Mouse (Mus musculus): Measurements from ENCODE around the gene Scyl1. TPM values are rescaled to one million over a fixed set of nuclear protein-coding genes. Genes with fewer than 3 reads are reported as not detected.

Scyl1 gene
- polyA plus RNA-seq, 1 experiment: 96.3 TPM

- no peak for TF ChIP-seq GATA1 (IDR thresholded peaks at IDR 0.05; ENCODE audit: low read length)
These were observed 47.2 kb downstream of the Scyl1 start for GRCm38 (mm10) chr19:5723934-5724548.

GRCm38 (mm10) chr19:5722848-5723425 lies 48.3 kb downstream of the Scyl1 start:
- TF ChIP-seq GATA1 (IDR thresholded peaks at IDR 0.05; ENCODE audit: low read length): no peak

- TF ChIP-seq GATA1 (IDR thresholded peaks at IDR 0.05; ENCODE audit: low read length): no peak
These were observed 50.0 kb downstream of the Scyl1 start for GRCm38 (mm10) chr19:5721233-5721632.

GRCm38 (mm10) chr19:5716955-5717354 lies 54.3 kb downstream of the Scyl1 start:
- TF ChIP-seq GATA1 (IDR thresholded peaks at IDR 0.05; ENCODE audit: low read length): no peak

GRCm38 (mm10) chr19:5715793-5716688 lies 55.2 kb downstream of the Scyl1 start:
- no peak for TF ChIP-seq GATA1 (IDR thresholded peaks at IDR 0.05; ENCODE audit: low read length)

GRCm38 (mm10) chr19:5713730-5714129 lies 57.5 kb downstream of the Scyl1 start:
- no peak for TF ChIP-seq GATA1 (IDR thresholded peaks at IDR 0.05; ENCODE audit: low read length)

GRCm38 (mm10) chr19:5713255-5713654 lies 58.0 kb downstream of the Scyl1 start:
- no peak for TF ChIP-seq GATA1 (IDR thresholded peaks at IDR 0.05; ENCODE audit: low read length)

- TF ChIP-seq GATA1 (IDR thresholded peaks at IDR 0.05; ENCODE audit: low read length): no peak
These were observed 59.2 kb downstream of the Scyl1 start for GRCm38 (mm10) chr19:5711907-5712460.

- TF ChIP-seq GATA1 (IDR thresholded peaks at IDR 0.05; ENCODE audit: low read length): no peak
These were observed 60.0 kb downstream of the Scyl1 start for GRCm38 (mm10) chr19:5711218-5711617.

GRCm38 (mm10) chr19:5710581-5710980 lies 60.6 kb downstream of the Scyl1 start:
- no peak for TF ChIP-seq GATA1 (IDR thresholded peaks at IDR 0.05; ENCODE audit: low read length)

GRCm38 (mm10) chr19:5710068-5710467 lies 61.2 kb downstream of the Scyl1 start:
- no peak for TF ChIP-seq GATA1 (IDR thresholded peaks at IDR 0.05; ENCODE audit: low read length)

Other genes with a start within 250 kb of the Scyl1 start
- gene Ovol1, start 210.8 kb downstream of the Scyl1 start, polyA plus RNA-seq (2012): not detected in 2 replicates
- 18.6 and 18.8 TPM in 2 replicates for gene Ap5b1, start 203.4 kb downstream of the Scyl1 start, polyA plus RNA-seq (2012)
- gene Rnaseh2c, start 169.5 kb downstream of the Scyl1 start, polyA plus RNA-seq (2012): 350 and 521 TPM in 2 replicates
- 122 and 156 TPM in 2 replicates for gene Kat5, start 161.2 kb downstream of the Scyl1 start, polyA plus RNA-seq (2012)
- gene Rela, start 133.9 kb downstream of the Scyl1 start, polyA plus RNA-seq (2012): 79.0 and 109 TPM in 2 replicates
- gene Sipa1, start 107.7 kb downstream of the Scyl1 start, polyA plus RNA-seq (2012): 89.3 and 105 TPM in 2 replicates
- 136 and 165 TPM in 2 replicates for gene Map3k11, start 82.7 kb downstream of the Scyl1 start, polyA plus RNA-seq (2012)
- 206 and 209 TPM in 2 replicates for gene Pcnx3, start 82.5 kb downstream of the Scyl1 start, polyA plus RNA-seq (2012)
- 0.21 and 0.23 TPM in 2 replicates for gene Kcnk7, start 67.1 kb downstream of the Scyl1 start, polyA plus RNA-seq (2012)
- 91.2 and 97.8 TPM in 2 replicates for gene Ehbp1l1, start 45.1 kb downstream of the Scyl1 start, polyA plus RNA-seq (2012)
- 71.1 and 79.7 TPM in 2 replicates for gene Fam89b, start 41.8 kb downstream of the Scyl1 start, polyA plus RNA-seq (2012)
- gene Ltbp3, start 30.5 kb downstream of the Scyl1 start, polyA plus RNA-seq (2012): not detected in 2 replicates
- gene Frmd8, start 103.9 kb upstream of the Scyl1 start, polyA plus RNA-seq (2012): 12.9 and 13.6 TPM in 2 replicates
- 0.15 and 0.64 TPM in 2 replicates for gene Slc25a45, start 106.4 kb upstream of the Scyl1 start, polyA plus RNA-seq (2012)
- gene Tigd3, start 122.7 kb upstream of the Scyl1 start, polyA plus RNA-seq (2012): 0.73 and 1.3 TPM in 2 replicates
- 34.4 and 70.2 TPM in 2 replicates for gene Dpf2, start 141.6 kb upstream of the Scyl1 start, polyA plus RNA-seq (2012)
- gene Cdc42ep2, start 153.4 kb upstream of the Scyl1 start, polyA plus RNA-seq (2012): 0.39 and 0.43 TPM in 2 replicates
- gene Pola2, start 192.8 kb upstream of the Scyl1 start, polyA plus RNA-seq (2012): 45.7 and 48.5 TPM in 2 replicates
- not detected in 2 replicates for gene Slc22a20, start 214.7 kb upstream of the Scyl1 start, polyA plus RNA-seq (2012)
- 83.7 and 139 TPM in 2 replicates for gene Capn1, start 244.5 kb upstream of the Scyl1 start, polyA plus RNA-seq (2012)